Mouse (Mus musculus) G1E (cell line): ENCODE results near the gene Dph2. TPM values are rescaled to one million over a fixed set of nuclear protein-coding genes. Genes with fewer than 3 reads are reported as not detected.

Source experiments
- ATAC-seq: 2 replicates; pipeline ENCODE4 v1.8.0; 2016; ENCODE audit warnings: mild to moderate bottlenecking; ENCODE audit not compliant: insufficient number of reproducible peaks, poor library complexity, low FRiP score, severe bottlenecking; ENCODE audit errors: extremely low read depth
- DNase-seq: peaks from one replicate; pipeline ENCODE4 v3.0.0; 2012; ENCODE audit warnings: low spot score
- H3K27me3 ChIP-seq: 2 replicates; pipeline ENCODE4 v1.6.1; 2012; ENCODE audit warnings: mild to moderate bottlenecking, low read length, inconsistent platforms; ENCODE audit not compliant: insufficient read depth
- H3K36me3 ChIP-seq: replicated peaks from 2 replicates; pipeline ENCODE3; 2012; ENCODE audit warnings: mild to moderate bottlenecking, inconsistent platforms
- H3K4me1 ChIP-seq: 2 replicates; pipeline ENCODE4 v1.6.1; 2012; ENCODE audit warnings: low read depth, low read length, inconsistent platforms, mixed read lengths; ENCODE audit not compliant: insufficient read depth
- H3K4me3 ChIP-seq: 2 replicates; pipeline ENCODE4 v1.5.1; 2012; ENCODE audit warnings: low read depth, mild to moderate bottlenecking, inconsistent platforms, low read length, moderate library complexity, mixed read lengths
- H3K9me3 ChIP-seq: replicated peaks from 2 replicates; pipeline ENCODE4 v1.6.1; 2012; ENCODE audit warnings: inconsistent platforms
- CTCF ChIP-seq: IDR thresholded peaks from 2 replicates; pipeline ENCODE4 v1.5.1; 2012; ENCODE audit warnings: low read depth, low read length, inconsistent platforms, mixed read lengths
- GATA1 ChIP-seq: IDR thresholded peaks from 2 replicates; pipeline ENCODE4 v1.6.1; 2012; ENCODE audit warnings: borderline replicate concordance, low read length, inconsistent platforms, mixed read lengths
- GATA2 ChIP-seq: IDR thresholded peaks from 2 replicates; pipeline ENCODE4 v1.6.1; 2012; ENCODE audit warnings: low read depth, low read length, inconsistent platforms, borderline replicate concordance
- POLR2AphosphoS5 ChIP-seq: IDR thresholded peaks from 2 replicates; pipeline ENCODE4 v1.6.1; 2012; ENCODE audit warnings: low read depth, low read length, inconsistent platforms; ENCODE audit not compliant: insufficient replicate concordance
- TAL1 ChIP-seq: conservative IDR thresholded peaks from 2 replicates; pipeline ENCODE4 v1.6.1; 2012; ENCODE audit warnings: low read depth, low read length, inconsistent platforms, mixed read lengths
- polyA plus RNA-seq: library from polyadenylated mRNA; stranded (reverse); fragments of >175 nt; gene quantifications from 2 replicates; pipeline ENCODE4 v1.2.3, GENCODE M21; 2012
- total RNA-seq, 2 experiments: library from RNA; stranded (forward) in 1 of 2; stranded (reverse) in 1 of 2; fragments of 200-1000 nt in 1 of 2; fragments of >200 nt in 1 of 2; fragmentation: Nextera tagmentation in 1 of 2; gene quantifications; 2 replicates each; pipeline ENCODE4 v1.2.3; 2014 to 2017

Gene Dph2
- total and polyA plus RNA-seq, 3 experiments = 8.4 to 19.4 (median 11.3) TPM

GRCm38 (mm10) chr4:117928234-117928633 lies 36.4 kb upstream of the Dph2 start:
- TF ChIP-seq GATA1 = no peak
- peak; percentile 76 for TF ChIP-seq CTCF
- TF ChIP-seq TAL1 = no peak
- no peak for TF ChIP-seq POLR2AphosphoS5
- no peak for TF ChIP-seq GATA2
- DNase-seq (peak; percentile 28), ATAC-seq (no peak)
- Histone ChIP-seq H3K27me3 (peaks cover 64% of the 10 kb centered on the region), H3K36me3 (peaks cover 11% of the 10 kb centered on the region), H3K9me3 (peaks cover 5% of the 10 kb centered on the region), H3K4me3 (no peak overlapping the region), H3K4me1 (peaks cover 25% of the 10 kb centered on the region)

- Histone ChIP-seq H3K4me3 (no peak overlapping the region), H3K27me3 (peaks cover 73% of the 10 kb centered on the region), H3K4me1 (peaks cover 29% of the 10 kb centered on the region), H3K36me3 (no peaks in the 10 kb centered on the region), H3K9me3 (peaks cover 5% of the 10 kb centered on the region)
- ATAC-seq (no peak), DNase-seq (no peak)
- TF ChIP-seq GATA1 = no peak
- TF ChIP-seq POLR2AphosphoS5 = no peak
- TF ChIP-seq CTCF = no peak
- no peak for TF ChIP-seq TAL1
- no peak for TF ChIP-seq GATA2
These were observed 35.0 kb upstream of the Dph2 start for GRCm38 (mm10) chr4:117926545-117927482.

GRCm38 (mm10) chr4:117924916-117925315 lies 33.1 kb upstream of the Dph2 start:
- DNase-seq (no peak), ATAC-seq (no peak)
- H3K36me3 ChIP-seq = no peaks in the 10 kb centered on the region
- TF ChIP-seq TAL1 (no peak), GATA2 (no peak), POLR2AphosphoS5 (no peak), CTCF (no peak), GATA1 (no peak)
- no peak overlapping the region for H3K4me3 ChIP-seq
- H3K9me3 ChIP-seq = peaks cover 5% of the 10 kb centered on the region
- H3K27me3 ChIP-seq = peaks cover 70% of the 10 kb centered on the region
- peaks cover 29% of the 10 kb centered on the region for H3K4me1 ChIP-seq

GRCm38 (mm10) chr4:117923450-117923849 lies 31.6 kb upstream of the Dph2 start:
- no peaks in the 10 kb centered on the region for H3K36me3 ChIP-seq
- H3K4me1 ChIP-seq = peaks cover 17% of the 10 kb centered on the region
- TF ChIP-seq TAL1 = no peak
- TF ChIP-seq GATA1 = no peak
- no peak for TF ChIP-seq CTCF
- no peak for TF ChIP-seq POLR2AphosphoS5
- no peak for TF ChIP-seq GATA2
- no peak overlapping the region for H3K4me3 ChIP-seq
- DNase-seq (no peak), ATAC-seq (no peak)
- H3K9me3 ChIP-seq = peaks cover 5% of the 10 kb centered on the region
- H3K27me3 ChIP-seq = peaks cover 59% of the 10 kb centered on the region

- Histone ChIP-seq H3K36me3 (peaks cover 6% of the 10 kb centered on the region), H3K9me3 (peaks cover under 1% of the 10 kb centered on the region; the same call in 1 of the 2 replicates), H3K4me1 (peaks cover 16% of the 10 kb centered on the region), H3K27me3 (peaks cover 38% of the 10 kb centered on the region), H3K4me3 (no peak overlapping the region)
- no peak for DNase-seq
- TF ChIP-seq CTCF (no peak), GATA2 (no peak), POLR2AphosphoS5 (no peak), GATA1 (no peak), TAL1 (no peak)
- no peak for ATAC-seq
These were observed 29.5 kb upstream of the Dph2 start for GRCm38 (mm10) chr4:117921358-117921757.

- H3K9me3 ChIP-seq = no peaks in the 10 kb centered on the region
- peaks cover 6% of the 10 kb centered on the region for H3K36me3 ChIP-seq
- H3K4me3 ChIP-seq = no peak overlapping the region
- no peak for TF ChIP-seq POLR2AphosphoS5
- TF ChIP-seq CTCF = no peak
- no peak for TF ChIP-seq GATA1
- no peak for TF ChIP-seq GATA2
- no peak for TF ChIP-seq TAL1
- H3K4me1 ChIP-seq = peaks cover 31% of the 10 kb centered on the region
- H3K27me3 ChIP-seq = peaks cover 21% of the 10 kb centered on the region
- DNase-seq (no peak), ATAC-seq (no peak)
These were observed 26.9 kb upstream of the Dph2 start for GRCm38 (mm10) chr4:117918762-117919161.
